Mouse (Mus musculus): ENCODE measurements around the gene Lrch3. TPM values are rescaled to one million over a fixed set of nuclear protein-coding genes. Genes with fewer than 3 reads are reported as not detected.

The Lrch3 gene
- polyA plus RNA-seq, 1 experiment from 2014 or later = 51.7 TPM

DNA sequence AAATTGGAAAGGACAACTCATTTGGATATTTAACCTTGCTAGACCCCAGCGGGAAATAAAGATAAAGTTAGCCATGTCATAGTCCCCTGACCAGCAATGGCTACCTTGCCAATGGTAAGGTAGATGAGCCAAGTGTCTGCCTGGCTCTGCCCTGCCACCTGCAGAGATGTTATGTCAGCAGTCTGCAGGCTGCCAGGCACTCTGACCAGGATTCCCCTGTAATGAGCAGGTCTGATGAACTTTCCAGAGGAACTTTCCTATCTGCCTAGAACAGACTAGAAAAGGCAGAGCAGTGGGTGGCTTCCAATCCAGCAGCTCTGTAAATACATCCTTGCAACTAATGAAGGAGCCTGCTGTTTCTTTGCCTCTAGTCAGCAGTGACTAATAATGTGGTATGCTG lies 101.0 kb downstream of the Lrch3 start:
- no peaks in the 10 kb centered on the region for H3K4me1 ChIP-seq (ENCODE audit: control insufficient read depth, insufficient read depth, low read length)
- 100% methylated on average over 1 of the region's 1 CpGs for WGBS
- H3K4me3 ChIP-seq (replicated peaks; ENCODE audit: low read depth, low read length) = no peak overlapping the region
- no peak overlapping the region for H3K27ac ChIP-seq (replicated peaks; ENCODE audit: low read depth, low read length)
- H3K9ac ChIP-seq (replicated peaks; ENCODE audit: low read length) = no peak overlapping the region
- H3K4me2 ChIP-seq (ENCODE audit: low read length) = no peak overlapping the region
- no peaks in the 10 kb centered on the region for H3K27me3 ChIP-seq (ENCODE audit: control insufficient read depth, insufficient read depth, low read length)
- H3K9me3 ChIP-seq (ENCODE audit: control insufficient read depth, low read length) = no peaks in the 10 kb centered on the region
- no peak for ATAC-seq (ENCODE audit: low FRiP score, low TSS enrichment)
- H3K36me3 ChIP-seq (ENCODE audit: control insufficient read depth, insufficient read depth, low read length) = peaks cover 61% of the 10 kb centered on the region
- DNase-seq = no peak

- no peaks in the 10 kb centered on the region for H3K27me3 ChIP-seq (ENCODE audit: control insufficient read depth, insufficient read depth, low read length)
- H3K9me3 ChIP-seq (ENCODE audit: control insufficient read depth, low read length) = no peaks in the 10 kb centered on the region
- no peak overlapping the region for H3K4me2 ChIP-seq (ENCODE audit: low read length)
- WGBS = 98% methylated on average over 3 of the region's 3 CpGs
- no peak overlapping the region for H3K4me3 ChIP-seq (replicated peaks; ENCODE audit: low read depth, low read length)
- DNase-seq (no peak), ATAC-seq (ENCODE audit: low FRiP score, low TSS enrichment) (no peak)
- no peaks in the 10 kb centered on the region for H3K4me1 ChIP-seq (ENCODE audit: control insufficient read depth, insufficient read depth, low read length)
- H3K9ac ChIP-seq (replicated peaks; ENCODE audit: low read length) = no peak overlapping the region
- peaks cover 56% of the 10 kb centered on the region for H3K36me3 ChIP-seq (ENCODE audit: control insufficient read depth, insufficient read depth, low read length)
- no peak overlapping the region for H3K27ac ChIP-seq (replicated peaks; ENCODE audit: low read depth, low read length)
Observed at GRCm38 (mm10) chr16:33015396-33015907, 101.6 kb downstream of the Lrch3 start.

GRCm38 (mm10) chr16:33015986-33016385 lies 102.1 kb downstream of the Lrch3 start:
- no peak overlapping the region for H3K9ac ChIP-seq (replicated peaks; ENCODE audit: low read length)
- no peak overlapping the region for H3K27ac ChIP-seq (replicated peaks; ENCODE audit: low read depth, low read length)
- H3K9me3 ChIP-seq (ENCODE audit: control insufficient read depth, low read length) = no peaks in the 10 kb centered on the region
- peaks cover 51% of the 10 kb centered on the region for H3K36me3 ChIP-seq (ENCODE audit: control insufficient read depth, insufficient read depth, low read length)
- DNase-seq (no peak), ATAC-seq (ENCODE audit: low FRiP score, low TSS enrichment) (no peak)
- no peaks in the 10 kb centered on the region for H3K27me3 ChIP-seq (ENCODE audit: control insufficient read depth, insufficient read depth, low read length)
- no peaks in the 10 kb centered on the region for H3K4me1 ChIP-seq (ENCODE audit: control insufficient read depth, insufficient read depth, low read length)
- no peak overlapping the region for H3K4me2 ChIP-seq (ENCODE audit: low read length)
- no peak overlapping the region for H3K4me3 ChIP-seq (replicated peaks; ENCODE audit: low read depth, low read length)
- 89% methylated on average over 2 of the region's 2 CpGs for WGBS

GRCm38 (mm10) chr16:33017677-33018349 lies 103.9 kb downstream of the Lrch3 start:
- no peak overlapping the region for H3K9ac ChIP-seq (replicated peaks; ENCODE audit: low read length)
- H3K27ac ChIP-seq (replicated peaks; ENCODE audit: low read depth, low read length) = no peak overlapping the region
- 94% methylated on average over 5 of the region's 5 CpGs for WGBS
- no peaks in the 10 kb centered on the region for H3K9me3 ChIP-seq (ENCODE audit: control insufficient read depth, low read length)
- H3K36me3 ChIP-seq (ENCODE audit: control insufficient read depth, insufficient read depth, low read length) = peaks cover 34% of the 10 kb centered on the region
- H3K4me2 ChIP-seq (ENCODE audit: low read length) = no peak overlapping the region
- H3K4me3 ChIP-seq (replicated peaks; ENCODE audit: low read depth, low read length) = no peak overlapping the region
- DNase-seq = no peak
- no peaks in the 10 kb centered on the region for H3K27me3 ChIP-seq (ENCODE audit: control insufficient read depth, insufficient read depth, low read length)
- no peaks in the 10 kb centered on the region for H3K4me1 ChIP-seq (ENCODE audit: control insufficient read depth, insufficient read depth, low read length)
- no peak for ATAC-seq (ENCODE audit: low FRiP score, low TSS enrichment)

DNA sequence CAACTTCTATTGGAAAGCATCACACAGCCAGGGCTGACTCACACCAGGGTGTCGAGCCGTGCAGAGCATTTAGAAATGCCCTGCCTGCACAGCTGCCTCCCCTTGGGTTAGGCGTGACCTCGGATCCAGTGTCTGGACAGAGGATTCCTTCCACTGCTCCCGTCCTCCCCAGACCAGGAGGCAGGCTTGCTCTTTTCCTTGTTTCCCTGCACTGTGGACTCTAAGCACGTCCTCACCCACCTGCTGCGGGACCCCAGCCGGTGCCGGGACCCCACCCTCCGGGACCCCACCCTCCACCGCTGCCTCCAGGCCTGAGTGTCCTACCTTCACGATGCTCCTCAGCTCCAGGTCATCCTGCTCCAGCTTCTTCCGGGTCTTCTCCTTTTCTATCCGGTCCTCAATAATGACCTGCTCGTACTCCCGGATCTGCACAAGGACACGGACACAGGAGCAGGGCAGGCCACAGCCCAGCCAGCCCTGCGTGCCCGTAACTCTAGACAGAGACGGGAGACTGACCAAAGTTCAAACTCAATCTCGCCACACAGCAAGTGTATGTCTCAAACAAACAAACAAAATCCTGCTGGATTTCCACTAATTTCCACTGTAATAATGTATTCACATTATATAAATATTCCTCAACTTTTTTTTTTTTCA lies 105.3 kb downstream of the Lrch3 start:
- Histone ChIP-seq H3K27ac (replicated peaks; ENCODE audit: low read depth, low read length) (no peak overlapping the region), H3K36me3 (ENCODE audit: control insufficient read depth, insufficient read depth, low read length) (peaks cover 20% of the 10 kb centered on the region), H3K4me1 (ENCODE audit: control insufficient read depth, insufficient read depth, low read length) (no peaks in the 10 kb centered on the region), H3K4me3 (replicated peaks; ENCODE audit: low read depth, low read length) (no peak overlapping the region), H3K9me3 (ENCODE audit: control insufficient read depth, low read length) (no peaks in the 10 kb centered on the region), H3K4me2 (ENCODE audit: low read length) (no peak overlapping the region), H3K27me3 (ENCODE audit: control insufficient read depth, insufficient read depth, low read length) (no peaks in the 10 kb centered on the region), H3K9ac (replicated peaks; ENCODE audit: low read length) (no peak overlapping the region)
- no peak for ATAC-seq (ENCODE audit: low FRiP score, low TSS enrichment)
- no peak for DNase-seq
- 76% methylated on average over 21 of the region's 21 CpGs for WGBS

DNA sequence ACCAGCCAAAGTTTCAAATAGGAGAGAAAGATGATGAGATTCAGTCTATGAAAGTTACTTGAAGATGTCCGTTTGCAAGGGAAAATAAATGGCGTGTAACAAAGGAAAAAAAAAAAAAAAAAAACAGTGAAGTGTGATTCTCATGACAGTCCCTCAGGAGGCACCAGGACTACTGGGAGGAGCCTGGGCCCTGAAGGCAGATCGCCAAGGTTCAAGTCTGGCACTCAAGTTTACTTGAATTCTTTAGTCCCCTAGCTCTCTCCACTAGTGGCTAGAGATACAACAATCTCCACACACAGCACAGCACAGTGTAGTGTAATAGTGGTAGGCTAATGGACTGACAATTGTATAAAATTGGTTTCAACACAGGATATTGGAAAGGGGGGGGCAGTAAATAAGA lies 107.5 kb downstream of the Lrch3 start:
- H3K4me1 ChIP-seq (ENCODE audit: control insufficient read depth, insufficient read depth, low read length) = no peaks in the 10 kb centered on the region
- DNase-seq (no peak), ATAC-seq (ENCODE audit: low FRiP score, low TSS enrichment) (no peak)
- H3K27me3 ChIP-seq (ENCODE audit: control insufficient read depth, insufficient read depth, low read length) = no peaks in the 10 kb centered on the region
- no peak overlapping the region for H3K27ac ChIP-seq (replicated peaks; ENCODE audit: low read depth, low read length)
- no peaks in the 10 kb centered on the region for H3K9me3 ChIP-seq (ENCODE audit: control insufficient read depth, low read length)
- 90% methylated on average over 3 of the region's 3 CpGs for WGBS
- H3K4me3 ChIP-seq (replicated peaks; ENCODE audit: low read depth, low read length) = no peak overlapping the region
- H3K36me3 ChIP-seq (ENCODE audit: control insufficient read depth, insufficient read depth, low read length) = peaks cover 8% of the 10 kb centered on the region; the same call in 1 of the 2 replicates
- no peak overlapping the region for H3K4me2 ChIP-seq (ENCODE audit: low read length)
- no peak overlapping the region for H3K9ac ChIP-seq (replicated peaks; ENCODE audit: low read length)

DNA sequence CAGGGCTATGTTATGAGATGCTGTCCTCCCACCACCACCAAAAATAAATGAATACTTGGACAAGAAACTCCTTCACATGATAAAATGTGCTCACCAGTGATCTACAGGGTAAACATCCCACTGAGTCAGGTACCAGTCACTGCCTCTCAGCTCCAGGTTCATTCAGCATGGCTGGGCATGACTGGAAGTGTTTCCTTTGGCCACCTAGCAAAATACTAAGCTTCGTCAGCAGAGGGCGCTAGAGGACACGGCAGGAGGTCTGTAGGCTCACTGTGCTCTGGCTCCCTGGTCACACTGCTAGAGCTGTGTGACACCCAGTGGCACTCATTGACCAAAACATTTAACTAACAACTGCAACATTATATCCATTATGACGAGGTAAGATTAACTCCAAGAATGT lies 109.8 kb downstream of the Lrch3 start:
- Histone ChIP-seq H3K9me3 (ENCODE audit: control insufficient read depth, low read length) (no peaks in the 10 kb centered on the region), H3K4me1 (ENCODE audit: control insufficient read depth, insufficient read depth, low read length) (no peaks in the 10 kb centered on the region), H3K36me3 (ENCODE audit: control insufficient read depth, insufficient read depth, low read length) (no peaks in the 10 kb centered on the region), H3K27me3 (ENCODE audit: control insufficient read depth, insufficient read depth, low read length) (no peaks in the 10 kb centered on the region), H3K4me3 (replicated peaks; ENCODE audit: low read depth, low read length) (no peak overlapping the region), H3K27ac (replicated peaks; ENCODE audit: low read depth, low read length) (no peak overlapping the region), H3K4me2 (ENCODE audit: low read length) (no peak overlapping the region), H3K9ac (replicated peaks; ENCODE audit: low read length) (no peak overlapping the region)
- 7% methylated on average over 4 of the region's 4 CpGs for WGBS
- DNase-seq (peak; percentile 85), ATAC-seq (ENCODE audit: low FRiP score, low TSS enrichment) (no peak)

DNA sequence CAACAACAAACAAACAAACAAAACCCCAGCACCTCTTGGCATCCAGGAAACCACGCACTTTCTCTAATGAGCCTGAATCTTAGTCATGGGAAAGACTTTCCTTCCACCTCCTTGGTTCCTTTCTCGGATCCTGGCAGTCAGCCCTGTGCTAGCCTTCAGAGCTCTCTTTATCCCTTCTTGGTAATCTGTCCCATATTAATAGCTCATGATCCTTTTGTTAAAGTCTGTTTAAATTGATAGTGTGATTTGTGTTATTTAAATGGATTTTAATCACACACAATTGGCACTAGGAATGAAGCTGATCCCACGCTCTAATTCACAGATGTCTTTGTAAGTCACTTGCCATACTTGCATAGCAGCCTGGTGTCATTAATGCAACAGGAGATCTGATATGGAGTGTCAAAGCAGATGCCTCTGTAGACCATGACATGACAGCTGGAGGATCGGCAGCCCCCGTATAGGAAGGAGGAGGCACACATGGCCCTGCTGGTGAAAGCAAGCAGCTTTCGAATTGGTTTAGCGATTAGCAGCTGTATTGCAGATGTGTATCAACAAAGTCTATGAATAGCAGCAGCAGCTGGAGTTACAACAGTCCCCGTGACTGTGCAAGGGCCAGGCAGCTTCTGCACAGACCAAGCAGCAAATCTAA lies 110.7 kb downstream of the Lrch3 start:
- Histone ChIP-seq H3K27me3 (ENCODE audit: control insufficient read depth, insufficient read depth, low read length) (no peaks in the 10 kb centered on the region), H3K4me1 (ENCODE audit: control insufficient read depth, insufficient read depth, low read length) (no peaks in the 10 kb centered on the region), H3K4me2 (ENCODE audit: low read length) (no peak overlapping the region), H3K4me3 (replicated peaks; ENCODE audit: low read depth, low read length) (no peak overlapping the region), H3K9ac (replicated peaks; ENCODE audit: low read length) (no peak overlapping the region), H3K9me3 (ENCODE audit: control insufficient read depth, low read length) (no peaks in the 10 kb centered on the region), H3K27ac (replicated peaks; ENCODE audit: low read depth, low read length) (no peak overlapping the region), H3K36me3 (ENCODE audit: control insufficient read depth, insufficient read depth, low read length) (no peaks in the 10 kb centered on the region)
- ATAC-seq (ENCODE audit: low FRiP score, low TSS enrichment) (no peak), DNase-seq (no peak)
- 81% methylated on average over 8 of the region's 8 CpGs for WGBS
